Mouse (Mus musculus) kidney, adult 2 months (tissue): ENCODE data around the gene Trip6.

Experiments
- CTCF ChIP-seq: fragments of 200-500 bp; conservative IDR thresholded peaks from 2 replicates; pipeline ENCODE4 v1.5.1; 2011; ENCODE audit warnings: low read depth, mild to moderate bottlenecking, control low read depth, low read length, moderate library complexity, mixed read lengths; ENCODE audit not compliant: insufficient read depth, insufficient read length
- POLR2A ChIP-seq: fragments of 200-500 bp; IDR thresholded peaks from one replicate; pipeline ENCODE4 v1.6.1; 2011; ENCODE audit warnings: low read depth, low read length, control low read depth

- TF ChIP-seq CTCF: no peak
- no peak for TF ChIP-seq POLR2A
Observed at GRCm38 (mm10) chr5:137287953-137288743, 26.1 kb downstream of the Trip6 start.
